Mouse (Mus musculus) embryo, embryonic 11.5 days (tissue): ENCODE results near the gene Ccdc138.

Experiments used
- DNase-seq: peaks from one replicate; pipeline ENCODE4 v3.0.0-alpha.2; 2012; ENCODE audit warnings: low read depth, low spot score

The Ccdc138 gene

GRCm38 (mm10) chr10:58560521-58560920 lies 62.8 kb downstream of the Ccdc138 start:
- no peak for DNase-seq

- no peak for DNase-seq
Observed at GRCm38 (mm10) chr10:58585427-58586223, 87.9 kb downstream of the Ccdc138 start.

GRCm38 (mm10) chr10:58594486-58594885 lies 96.7 kb downstream of the Ccdc138 start:
- DNase-seq, result no peak

- DNase-seq, result no peak
Observed at GRCm38 (mm10) chr10:58595197-58595596, 97.4 kb downstream of the Ccdc138 start.

GRCm38 (mm10) chr10:58595821-58596220 lies 98.1 kb downstream of the Ccdc138 start:
- no peak for DNase-seq

GRCm38 (mm10) chr10:58600151-58600550 lies 102.4 kb downstream of the Ccdc138 start:
- no peak for DNase-seq

GRCm38 (mm10) chr10:58600983-58601382 lies 103.2 kb downstream of the Ccdc138 start:
- DNase-seq, result no peak

- no peak for DNase-seq
Observed at GRCm38 (mm10) chr10:58601431-58601901, 103.7 kb downstream of the Ccdc138 start.

- no peak for DNase-seq
Observed at GRCm38 (mm10) chr10:58601946-58602345, 104.2 kb downstream of the Ccdc138 start.

- no peak for DNase-seq
Observed at GRCm38 (mm10) chr10:58604779-58605178, 107.0 kb downstream of the Ccdc138 start.

- no peak for DNase-seq
Observed at GRCm38 (mm10) chr10:58606356-58606755, 108.6 kb downstream of the Ccdc138 start.

- DNase-seq, result no peak
Observed at GRCm38 (mm10) chr10:58608858-58609257, 111.1 kb downstream of the Ccdc138 start.

- DNase-seq, result no peak
Observed at GRCm38 (mm10) chr10:58610484-58611261, 112.9 kb downstream of the Ccdc138 start.

- DNase-seq, result no peak
Observed at GRCm38 (mm10) chr10:58614601-58615000, 116.9 kb downstream of the Ccdc138 start.

- DNase-seq, result no peak
Observed at GRCm38 (mm10) chr10:58616565-58616964, 118.8 kb downstream of the Ccdc138 start.

- DNase-seq, result no peak
Observed at GRCm38 (mm10) chr10:58618501-58619216, 120.9 kb downstream of the Ccdc138 start.

- no peak for DNase-seq
Observed at GRCm38 (mm10) chr10:58619266-58619665, 121.5 kb downstream of the Ccdc138 start.

GRCm38 (mm10) chr10:58624848-58625711 lies 127.3 kb downstream of the Ccdc138 start:
- no peak for DNase-seq
